Mouse (Mus musculus) gastrocnemius, adult 8-10 months (tissue): ENCODE results near the gene Mapk8ip3. TPM values are rescaled to one million over a fixed set of nuclear protein-coding genes. Genes with fewer than 3 reads are reported as not detected.
A peak's percentile ranks its signal among the peaks of the same experiment; 100 is the strongest.

Experiments
- DNase-seq, 2 experiments: peaks; one replicate each; pipeline ENCODE4 v3.0.0; 2022; ENCODE audit warnings: low spot score in 2 of 2
- total RNA-seq, 4 experiments: library from RNA; stranded (reverse); gene quantifications; 2 replicates each; pipeline ENCODE4 v1.2.4; 2022

The Mapk8ip3 gene
- total RNA-seq, 4 experiments from 2014 or later = 12.1 to 15.4 (median 13.7) TPM

GRCm38 (mm10) chr17:24850065-24850772 lies 86.6 kb downstream of the Mapk8ip3 start, which contains the start of gene Fahd1:
TSS of gene Fahd1 (minus strand) at chr17:24850364.
- peak; percentile 93 to 96 for DNase-seq

GRCm38 (mm10) chr17:24849733-24850064 lies 87.1 kb downstream of the Mapk8ip3 start:
- no peak for DNase-seq

GRCm38 (mm10) chr17:24848600-24849031 lies 88.2 kb downstream of the Mapk8ip3 start:
- no peak for DNase-seq

GRCm38 (mm10) chr17:24847386-24847785 lies 89.4 kb downstream of the Mapk8ip3 start:
- DNase-seq = no peak

- no peak for DNase-seq
Observed at GRCm38 (mm10) chr17:24844525-24844924, 92.3 kb downstream of the Mapk8ip3 start.

GRCm38 (mm10) chr17:24842631-24843030 lies 94.1 kb downstream of the Mapk8ip3 start:
- no peak for DNase-seq

Other genes starting within 250 kb of the Mapk8ip3 start
- gene Syngr3, start 247.0 kb downstream of the Mapk8ip3 start, total RNA-seq = under 1 TPM in 1 of 4 experiments, not detected in 3; 0.17 TPM
- 10 to 100 TPM; 38.2 to 54.4 (median 44.7) TPM for gene Gfer, start 240.8 kb downstream of the Mapk8ip3 start, total RNA-seq
- gene Noxo1, start 240.7 kb downstream of the Mapk8ip3 start, total RNA-seq = under 1 TPM; 0.22 to 0.70 (median 0.42) TPM
- 10 to 100 TPM; 15.9 to 18.6 (median 17.1) TPM for gene Tbl3, start 229.3 kb downstream of the Mapk8ip3 start, total RNA-seq
- gene Rnf151, start 218.9 kb downstream of the Mapk8ip3 start, total RNA-seq = not detected
- 100 to 1,000 TPM; 558 to 703 (median 654) TPM for gene Rps2, start 218.9 kb downstream of the Mapk8ip3 start, total RNA-seq
- 100 to 1,000 TPM; 409 to 503 (median 459) TPM for gene Ndufb10, start 212.5 kb downstream of the Mapk8ip3 start, total RNA-seq
- 100 to 1,000 TPM; 757 to 827 (median 779) TPM for gene Rpl3l, start 209.2 kb downstream of the Mapk8ip3 start, total RNA-seq
- 100 to 1,000 TPM; 144 to 160 (median 145) TPM for gene Msrb1, start 200.3 kb downstream of the Mapk8ip3 start, total RNA-seq
- gene Hs3st6, start 184.0 kb downstream of the Mapk8ip3 start, total RNA-seq = not detected
- not detected for gene Meiob, start 132.7 kb downstream of the Mapk8ip3 start, total RNA-seq
- gene Hagh, start 96.8 kb downstream of the Mapk8ip3 start, total RNA-seq = 10 to 100 TPM; 64.2 to 71.5 (median 68.6) TPM
- gene Fahd1, start 86.6 kb downstream of the Mapk8ip3 start, total RNA-seq = 10 to 100 TPM; 41.7 to 53.2 (median 46.3) TPM
- gene Igfals, start 71.0 kb downstream of the Mapk8ip3 start, total RNA-seq = 1 to 10 TPM; 2.9 to 3.8 (median 3.3) TPM
- 10 to 100 TPM; 10.5 to 13.7 (median 11.9) TPM for gene Nubp2, start 50.6 kb downstream of the Mapk8ip3 start, total RNA-seq
- gene Spsb3, start 50.3 kb downstream of the Mapk8ip3 start, total RNA-seq = 10 to 100 TPM; 31.0 to 38.6 (median 35.4) TPM
- gene Eme2, start 41.9 kb downstream of the Mapk8ip3 start, total RNA-seq = 1 to 10 TPM; 6.6 to 8.7 (median 7.9) TPM
- 10 to 100 TPM; 70.5 to 82.3 (median 75.4) TPM for gene Mrps34, start 41.9 kb downstream of the Mapk8ip3 start, total RNA-seq
- gene Nme3, start 40.5 kb downstream of the Mapk8ip3 start, total RNA-seq = 10 to 100 TPM; 11.4 to 12.6 (median 12.0) TPM
- gene Jpt2, start 23.7 kb upstream of the Mapk8ip3 start, total RNA-seq = 1 to 10 TPM; 5.1 to 8.5 (median 6.9) TPM
- 1 to 10 TPM; 6.2 to 6.9 (median 6.7) TPM for gene Cramp1l, start 78.8 kb upstream of the Mapk8ip3 start, total RNA-seq
- gene Ift140, start 79.1 kb upstream of the Mapk8ip3 start, total RNA-seq = 1 to 10 TPM; 1.4 to 2.7 (median 2.3) TPM
- gene Tmem204, start 146.6 kb upstream of the Mapk8ip3 start, total RNA-seq = 10 to 100 TPM in 1 of 4 experiments, 1 to 10 TPM in 3; 7.9 to 10.7 (median 8.2) TPM
- gene Telo2, start 179.0 kb upstream of the Mapk8ip3 start, total RNA-seq = 1 to 10 TPM; 4.2 to 8.6 (median 6.0) TPM
- 1 to 10 TPM in 1 of 4 experiments, under 1 TPM in 3; 0.58 to 2.4 (median 0.79) TPM for gene Ptx4, start 183.8 kb upstream of the Mapk8ip3 start, total RNA-seq
- 10 to 100 TPM; 13.0 to 18.3 (median 16.0) TPM for gene Clcn7, start 196.4 kb upstream of the Mapk8ip3 start, total RNA-seq
- gene Ccdc154, start 225.5 kb upstream of the Mapk8ip3 start, total RNA-seq = not detected
- not detected for gene Gm38655, start 238.5 kb upstream of the Mapk8ip3 start, total RNA-seq
- 10 to 100 TPM; 13.8 to 15.5 (median 14.8) TPM for gene BC003965, start 247.6 kb upstream of the Mapk8ip3 start, total RNA-seq